Mouse (Mus musculus): ENCODE data around the gene Zbtb7a.

GRCm38 (mm10) chr10:81165118-81165517 lies 30.1 kb downstream of the Zbtb7a start:
- no peak for TF ChIP-seq CTCF (IDR thresholded peaks at IDR 0.05; ENCODE audit: borderline replicate concordance, extremely low read depth, insufficient read depth, insufficient read length)
- no peak for TF ChIP-seq POLR2A (IDR thresholded peaks at IDR 0.05; ENCODE audit: borderline replicate concordance, extremely low read depth, insufficient read depth, insufficient read length, poor library complexity, severe bottlenecking)

All from brain, embryonic 14.5 days (tissue).